Mouse (Mus musculus) MEL (cell line): ENCODE data around the gene Lrrc74a.

ENCODE experiments used
- TAL1 ChIP-seq: IDR thresholded peaks from 2 replicates; pipeline ENCODE4 v1.6.1; 2012; ENCODE audit warnings: mild to moderate bottlenecking, inconsistent platforms, low read length, moderate library complexity, mixed read lengths
- USF2 ChIP-seq, 2 experiments: IDR thresholded peaks; 2 replicates each; pipeline ENCODE4 v1.6.1; 2011 to 2012; ENCODE audit warnings: improper control_type of control experiment in 2 of 2, low read length in 2 of 2, borderline replicate concordance in 1 of 2, inconsistent platforms in 1 of 2, low read depth in 1 of 2, mild to moderate bottlenecking in 1 of 2; ENCODE audit not compliant: insufficient read depth in 1 of 2

DNA sequence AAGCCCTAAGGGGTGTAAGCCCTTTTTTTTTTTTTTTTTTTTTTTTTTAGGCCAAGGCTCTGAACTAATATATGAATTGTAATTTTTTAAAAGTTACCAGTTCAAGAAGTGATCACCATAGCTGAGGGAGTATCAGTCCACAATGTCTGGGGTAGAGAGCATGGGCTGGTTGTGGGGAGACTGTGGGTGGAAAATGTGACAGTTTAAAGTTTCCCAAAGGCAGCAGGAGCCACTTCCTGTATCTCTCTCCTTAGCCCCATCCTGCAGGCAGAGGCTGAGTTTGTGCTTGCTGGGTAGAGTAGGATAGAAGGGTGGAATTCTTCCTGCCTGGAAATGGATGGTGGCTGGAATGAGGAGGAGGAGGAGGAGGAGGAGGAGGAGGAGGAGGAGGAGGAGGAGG lies 40.8 kb upstream of the Lrrc74a start:
- no peak for TF ChIP-seq USF2 (IDR thresholded peaks at IDR 0.05; ENCODE audit: borderline replicate concordance in 1 of 2, insufficient read depth in 1 of 2, low read depth in 1 of 2, low read length in 2 of 2)
- no peak for TF ChIP-seq TAL1
